Mouse (Mus musculus) heart, adult 2 months (tissue): ENCODE measurements around the gene Otud4.

Experiments
- CTCF ChIP-seq: fragments of 200-600 bp; IDR thresholded peaks from 2 replicates; pipeline ENCODE4 v1.8.1; 2022; ENCODE audit warnings: antibody characterized with exemption, mild to moderate bottlenecking, moderate library complexity
- EP300 ChIP-seq: fragments of 200-500 bp; IDR thresholded peaks from 2 replicates; pipeline ENCODE4 v1.6.1; 2011; ENCODE audit warnings: low read depth, low read length, control low read depth; ENCODE audit not compliant: insufficient read depth
- POLR2A ChIP-seq: fragments of 200-500 bp; IDR thresholded peaks from 2 replicates; pipeline ENCODE4 v1.6.1; 2011; ENCODE audit warnings: mild to moderate bottlenecking, low read depth, low read length, control low read depth; ENCODE audit not compliant: insufficient read depth

- TF ChIP-seq CTCF (no peak), POLR2A (no peak), EP300 (no peak)
These were observed 53.1 kb downstream of the Otud4 start for GRCm38 (mm10) chr8:79692531-79692930.
